Mouse (Mus musculus) left cerebral cortex, postnatal 4 days (tissue): ENCODE measurements around the gene Ccdc126. TPM values are rescaled to one million over a fixed set of nuclear protein-coding genes. Genes with fewer than 3 reads are reported as not detected.

ENCODE experiments used
- DNase-seq: peaks from one replicate; pipeline ENCODE4 v3.0.0-alpha.2; 2022
- intact Hi-C: fragments of 180-260 bp; cut with DNase I; formaldehyde crosslinking; loops from one replicate; pipeline ENCODE4 v1.15.1; 2025
- total RNA-seq, 2 experiments: library from RNA; stranded (reverse); gene quantifications; 2 replicates each; pipeline ENCODE4 v1.2.3; 2021

Gene Ccdc126
- total RNA-seq, 2 experiments from 2014 or later = 4.8 to 5.2 TPM

GRCm38 (mm10) chr6:49338566-49338965 is 19.5 kb downstream of the Ccdc126 start:
- DNase-seq = peak; percentile 30
- intact Hi-C loops = no loop called here

GRCm38 (mm10) chr6:49339145-49339544 is 20.1 kb downstream of the Ccdc126 start:
- intact Hi-C loops = no loop called here
- DNase-seq = no peak

GRCm38 (mm10) chr6:49343737-49344469 is 24.8 kb downstream of the Ccdc126 start:
- DNase-seq = no peak
- intact Hi-C loops = no loop called here

- intact Hi-C loops = no loop called here
- DNase-seq = no peak
Observed at GRCm38 (mm10) chr6:49349826-49350225, 30.8 kb downstream of the Ccdc126 start.

- intact Hi-C loops = no loop called here
- DNase-seq = no peak
Observed at GRCm38 (mm10) chr6:49354613-49355012, 35.5 kb downstream of the Ccdc126 start.

- no peak for DNase-seq
- intact Hi-C loops = no loop called here
Observed at GRCm38 (mm10) chr6:49355171-49355570, 36.1 kb downstream of the Ccdc126 start.

- intact Hi-C loops = no loop called here
- no peak for DNase-seq
Observed at GRCm38 (mm10) chr6:49360420-49360819, 41.3 kb downstream of the Ccdc126 start.

- peak; percentile 86 for DNase-seq
- intact Hi-C loops = loop anchor here (5.0 kb wide), 1 partner anchor 45 kb away; no protein-coding TSS in a partner anchor
Observed at GRCm38 (mm10) chr6:49367159-49368054, 48.3 kb downstream of the Ccdc126 start, which contains the start of gene Fam221a. TSS of gene Fam221a (plus strand) at chr6:49367739.

- intact Hi-C loops = loop anchor here (5.0 kb wide), 1 partner anchor 46 kb away; no protein-coding TSS in a partner anchor
- DNase-seq = no peak
Observed at GRCm38 (mm10) chr6:49368212-49368611, 49.1 kb downstream of the Ccdc126 start.

- no peak for DNase-seq
- intact Hi-C loops = no loop called here
Observed at GRCm38 (mm10) chr6:49372705-49373104, 53.6 kb downstream of the Ccdc126 start.

- intact Hi-C loops = no loop called here
- DNase-seq = no peak
Observed at GRCm38 (mm10) chr6:49373943-49374342, 54.9 kb downstream of the Ccdc126 start.

- intact Hi-C loops = no loop called here
- DNase-seq = no peak
Observed at GRCm38 (mm10) chr6:49378328-49378727, 59.3 kb downstream of the Ccdc126 start.

Other genes with a start within 250 kb of the Ccdc126 start
- 10 to 100 TPM; 36.3 to 36.6 TPM for gene Malsu1, start 245.5 kb upstream of the Ccdc126 start, total RNA-seq
- gene Igf2bp3, start 104.3 kb upstream of the Ccdc126 start, total RNA-seq = 1 to 10 TPM; 5.0 to 6.5 TPM
- gene Tra2a, start 55.2 kb upstream of the Ccdc126 start, total RNA-seq = 10 to 100 TPM; 91.9 to 94.1 TPM
- gene Fam221a, start 48.5 kb downstream of the Ccdc126 start, total RNA-seq = 1 to 10 TPM; 2.4 to 2.9 TPM
- 1 to 10 TPM in 1 of 2 experiments, under 1 TPM in 1; 0.95 to 1.1 TPM for gene Stk31, start 76.3 kb downstream of the Ccdc126 start, total RNA-seq